Mouse (Mus musculus) right cerebral cortex, postnatal 14 days (tissue): Measurements from ENCODE around the gene Rsrp1.

Experiments
- DNase-seq: peaks from one replicate; pipeline ENCODE4 v3.0.0; 2022

Gene Rsrp1

DNA sequence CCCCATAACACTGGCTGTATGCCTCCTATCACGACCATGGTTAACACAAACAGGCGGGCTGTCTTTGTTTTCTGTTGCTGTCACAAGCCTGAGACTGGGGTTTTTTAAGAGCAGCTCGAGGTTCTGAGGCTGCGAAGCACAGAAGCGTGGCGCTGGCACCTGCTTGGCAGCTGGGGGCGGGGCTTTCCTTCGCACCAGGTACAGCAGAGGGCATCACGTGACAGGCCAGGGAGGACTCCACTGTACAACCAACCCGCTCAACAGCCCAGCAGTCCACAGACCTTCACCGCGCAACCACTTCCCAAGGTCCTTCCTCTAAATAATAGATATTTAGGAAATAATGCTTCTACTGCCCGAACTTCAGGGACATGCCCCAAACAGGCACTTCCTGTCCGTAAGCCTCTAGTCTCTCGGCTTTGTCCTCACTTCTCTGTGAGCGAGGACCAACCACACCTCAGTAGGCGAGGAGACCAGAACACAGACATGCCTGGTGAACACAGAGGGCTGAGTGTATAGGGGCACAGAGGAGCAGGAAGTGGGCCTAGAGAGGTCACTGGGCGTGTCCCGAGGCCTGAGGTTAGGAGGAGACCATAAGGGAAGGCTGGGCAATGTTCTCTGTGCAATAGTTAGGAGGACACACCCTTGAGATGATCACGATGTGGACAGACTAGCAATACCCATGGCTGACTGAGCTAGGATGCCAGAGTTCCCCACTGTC, 44.7 kb downstream of the Rsrp1 start:
- DNase-seq, result no peak

GRCm38 (mm10) chr4:134968605-134968976, 45.2 kb downstream of the Rsrp1 start:
- no peak for DNase-seq

DNA sequence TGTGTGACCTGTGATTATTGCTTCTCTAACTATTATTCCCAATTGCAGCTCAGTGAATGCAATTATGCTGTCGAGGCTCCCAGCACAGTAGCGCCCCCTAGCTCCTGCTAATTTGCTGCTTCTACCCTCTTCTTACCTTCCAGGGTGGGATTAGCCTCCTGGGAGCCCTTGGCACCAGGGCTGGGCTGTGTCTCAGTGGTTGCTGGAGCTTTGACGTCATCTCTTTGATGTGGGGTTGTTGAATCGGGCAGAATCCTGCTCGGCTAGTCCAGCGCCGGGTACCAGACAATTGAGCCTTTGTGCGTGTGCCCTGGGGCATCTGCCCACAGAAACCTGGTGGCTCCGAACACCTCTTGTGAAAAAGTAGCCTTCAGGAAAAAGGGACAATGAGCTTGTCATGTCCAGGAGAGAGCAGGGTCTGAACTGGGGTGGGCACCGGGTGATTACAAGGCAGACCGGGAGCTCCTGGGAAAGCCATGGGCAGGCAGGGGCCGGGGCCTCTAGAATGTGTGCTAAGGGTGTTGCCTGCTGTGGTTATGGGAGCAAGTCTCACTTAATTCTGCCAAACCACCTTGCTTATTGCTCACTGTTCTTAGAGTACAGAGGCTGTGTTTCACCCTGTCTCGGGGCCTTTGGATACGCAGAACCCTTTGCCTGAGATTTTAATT, 52.0 kb downstream of the Rsrp1 start:
- peak; percentile 30 for DNase-seq

GRCm38 (mm10) chr4:134975929-134976308, 52.5 kb downstream of the Rsrp1 start:
- no peak for DNase-seq
